Mouse (Mus musculus): ENCODE data around the gene Dcaf10.

- TF ChIP-seq GATA1 (IDR thresholded peaks at IDR 0.05; ENCODE audit: low read length) (no peak), TAL1 (IDR thresholded peaks at IDR 0.05; ENCODE audit: low read length) (no peak)
These were observed 74.4 kb downstream of the Dcaf10 start for GRCm38 (mm10) chr4:45416314-45416713.

Data from erythroblast, embryonic 14.5 days (primary cell).